In the genomic region with DNA sequence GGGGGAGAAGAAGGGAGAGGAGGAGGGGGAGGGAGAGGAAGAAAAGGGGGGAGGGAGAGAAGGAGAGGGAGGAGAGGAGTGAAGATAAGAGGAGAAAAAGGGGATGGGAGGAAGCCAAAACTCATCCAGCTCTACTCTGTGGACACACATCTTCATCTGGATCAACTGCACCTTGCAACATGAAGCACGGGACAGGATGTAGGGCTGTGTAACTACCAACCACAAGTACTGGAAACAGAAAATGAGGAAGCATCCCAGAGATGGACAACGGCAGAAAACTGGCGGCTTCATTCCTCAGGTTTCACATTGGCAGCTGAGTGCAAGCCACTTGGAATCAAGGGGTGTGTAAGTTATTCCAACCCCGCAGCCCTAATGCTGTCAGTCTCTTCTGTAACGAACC, we compare ENCODE assay signal across 29 mouse cellular contexts. TPM values are rescaled to one million over a fixed set of nuclear protein-coding genes. Genes with fewer than 3 reads are reported as not detected.
DNase-seq lines count a peak whose midpoint lies in the region; ATAC-seq and TF ChIP-seq lines count a peak whose summit lies in the region.
"Had no signal": no experiment of that assay in that cellular context is flagged by ENCODE, and none has a peak within 500 bp of the region (broad histone marks: within the 10 kb centered on the region; RNA-seq: fewer than 3 reads in every experiment).

No protein-coding gene starts in this region.

- peak; percentile 59; the same call in 1 of the 2 replicates for ATAC-seq in liver, postnatal 0 days
- no peak for ATAC-seq in liver, embryonic 11.5 days (replicated peaks; ENCODE audit: low FRiP score)
- peak; percentile 64; the same call in 1 of the 2 replicates for ATAC-seq in neutrophil, adult 5-6 weeks (ENCODE audit: extremely low read depth, insufficient number of reproducible peaks, low FRiP score, poor library complexity, severe bottlenecking)
- ATAC-seq: CD4-positive, CD25-positive, alpha-beta regulatory T cell, adult 4 months; forebrain, embryonic 16.5 days; intestine, postnatal 0 days; Patski had no signal

- H3K36me3 ChIP-seq in liver, postnatal 0 days (replicated peaks; ENCODE audit: insufficient read depth, low read length) = no peaks in the 10 kb centered on the region
- no peaks in the 10 kb centered on the region for H3K36me3 ChIP-seq in liver, embryonic 11.5 days (ENCODE audit: control insufficient read depth, insufficient read depth, low read length)
- H3K36me3 ChIP-seq in macrophage (ENCODE audit: inconsistent target) = no peaks in the 10 kb centered on the region
- H3K36me3 ChIP-seq: heart, embryonic 12.5 days; hindbrain, embryonic 12.5 days; kidney, embryonic 15.5 days; limb, embryonic 12.5 days; liver, embryonic 13.5 days; midbrain, embryonic 12.5 days; neural tube, embryonic 13.5 days; stomach, embryonic 15.5 days had no signal

- H3K4me1 ChIP-seq in liver, postnatal 0 days (ENCODE audit: insufficient read depth) = peaks cover 2% of the 10 kb centered on the region
- H3K4me1 ChIP-seq in liver, embryonic 11.5 days (replicated peaks; ENCODE audit: control insufficient read depth, insufficient read depth, low read length) = peaks cover 5% of the 10 kb centered on the region
- peaks cover 11% of the 10 kb centered on the region for H3K4me1 ChIP-seq in bone marrow, adult 2 months (ENCODE audit: control insufficient read depth, insufficient read depth, low read length)

- H3K27ac ChIP-seq in liver, postnatal 0 days (ENCODE audit: low read depth) = peak overlapping the region; percentile 74
- no peak overlapping the region for H3K27ac ChIP-seq in liver, embryonic 11.5 days (ENCODE audit: low read depth, low read length)
- H3K27ac ChIP-seq in bone marrow, adult 2 months (ENCODE audit: control insufficient read depth, insufficient read depth, low read depth, low read length, poor library complexity) = peak overlapping the region; percentile 88
- peak overlapping the region; percentile 72 for H3K27ac ChIP-seq in macrophage
- H3K27ac ChIP-seq: hindbrain, embryonic 12.5 days; kidney, embryonic 15.5 days; liver, embryonic 13.5 days; midbrain, embryonic 12.5 days; neural tube, embryonic 13.5 days had no signal

- H3K9me3 ChIP-seq in liver, postnatal 0 days (ENCODE audit: low read length) = no peaks in the 10 kb centered on the region
- H3K9me3 ChIP-seq in liver, embryonic 11.5 days (ENCODE audit: control insufficient read depth, low read length) = 0 out of 2 replicates have a peak, but pooled peaks cover 3% of the 10 kb centered on the region
- H3K9me3 ChIP-seq: hindbrain, embryonic 12.5 days; kidney, embryonic 15.5 days; limb, embryonic 12.5 days; liver, embryonic 13.5 days; midbrain, embryonic 12.5 days; neural tube, embryonic 13.5 days; stomach, embryonic 15.5 days had no signal

- peak; percentile 51 for DNase-seq in liver, postnatal 0 days
- no peak for DNase-seq in liver, embryonic 11.5 days (ENCODE audit: low spot score)
- DNase-seq in kidney, adult 9 months = no peak
- DNase-seq in gastrocnemius, postnatal 14 days = no peak
- DNase-seq: cerebellum, adult 2 months; gastrocnemius, postnatal 10 days; heart, adult 18-20 months; heart, postnatal 10 days; kidney, postnatal 36 days; layer of hippocampus, postnatal 36 days; liver, embryonic 13.5 days; lung, postnatal 14 days; right cerebral cortex, adult 18-20 months; right cerebral cortex, postnatal 4 days; thymus, postnatal 36 days had no signal

- TF ChIP-seq EP300 in liver, postnatal 0 days (IDR thresholded peaks at IDR 0.05; ENCODE audit: low read depth) = no peak

- no peak for TF ChIP-seq POLR2A in bone marrow, adult 2 months (IDR thresholded peaks at IDR 0.05; ENCODE audit: borderline replicate concordance, control insufficient read depth, low read depth, low read length)

- H3K4me2 ChIP-seq in liver, postnatal 0 days (ENCODE audit: low read depth, low read length) = peak overlapping the region; percentile 38; the same call in 1 of the 2 replicates
- H3K4me2 ChIP-seq in liver, embryonic 11.5 days = no peak overlapping the region
- H3K4me2 ChIP-seq: heart, embryonic 12.5 days; hindbrain, embryonic 12.5 days; kidney, embryonic 15.5 days; limb, embryonic 12.5 days; liver, embryonic 13.5 days; midbrain, embryonic 12.5 days; neural tube, embryonic 13.5 days; stomach, embryonic 15.5 days had no signal

- 44% methylated on average over 5 of the region's 5 CpGs for WGBS in liver, postnatal 0 days (ENCODE audit: insufficient replicate concordance)
- 39% methylated on average over 5 of the region's 5 CpGs for WGBS in liver, embryonic 11.5 days
- WGBS in bone marrow, adult 2 months = 15% methylated on average over 5 of the region's 5 CpGs
- WGBS in macrophage (ENCODE audit: missing documents) = 5% methylated on average over 5 of the region's 5 CpGs

- no peaks in the 10 kb centered on the region for H3K27me3 ChIP-seq in liver, postnatal 0 days (ENCODE audit: insufficient read depth, low read length)
- no peaks in the 10 kb centered on the region for H3K27me3 ChIP-seq in liver, embryonic 11.5 days (replicated peaks; ENCODE audit: control insufficient read depth, insufficient read depth, low read length)
- H3K27me3 ChIP-seq: hindbrain, embryonic 12.5 days; kidney, embryonic 15.5 days; limb, embryonic 12.5 days; liver, embryonic 13.5 days; midbrain, embryonic 12.5 days; neural tube, embryonic 13.5 days; Patski; stomach, embryonic 15.5 days had no signal

- no peak overlapping the region for H3K4me3 ChIP-seq in liver, postnatal 0 days (ENCODE audit: low read depth, low read length)
- H3K4me3 ChIP-seq in liver, embryonic 11.5 days (ENCODE audit: low read depth, low read length) = no peak overlapping the region
- H3K4me3 ChIP-seq in bone marrow, adult 2 months (replicated peaks; ENCODE audit: control insufficient read depth, low read depth, low read length) = peak overlapping the region; percentile 34
- H3K4me3 ChIP-seq in macrophage (ENCODE audit: inconsistent target) = no peak overlapping the region
- H3K4me3 ChIP-seq: heart, embryonic 12.5 days; hindbrain, embryonic 12.5 days; kidney, embryonic 15.5 days; limb, embryonic 12.5 days; liver, embryonic 13.5 days; midbrain, embryonic 12.5 days; neural tube, embryonic 13.5 days; stomach, embryonic 15.5 days had no signal

- H3K79me2 ChIP-seq in macrophage (ENCODE audit: inconsistent target) = peaks cover 63% of the 10 kb centered on the region

- TF ChIP-seq CTCF in liver, postnatal 0 days (IDR thresholded peaks at IDR 0.05; ENCODE audit: low read depth) = no peak
- TF ChIP-seq CTCF in bone marrow, adult 2 months (IDR thresholded peaks at IDR 0.05; ENCODE audit: control insufficient read depth, insufficient read depth, low read length) = no peak

- intact Hi-C loops in gastrocnemius, postnatal 14 days (cut with DNase I; ENCODE audit: low total_unique reads) = loop anchor here (5.0 kb wide), 2 partner anchors 33 to 68 kb away; no protein-coding TSS in a partner anchor

- H3K9ac ChIP-seq in liver, postnatal 0 days (replicated peaks) = no peak overlapping the region
- no peak overlapping the region for H3K9ac ChIP-seq in liver, embryonic 11.5 days (ENCODE audit: low read depth, low read length)
- H3K9ac ChIP-seq: heart, embryonic 12.5 days; hindbrain, embryonic 12.5 days; kidney, embryonic 15.5 days; limb, embryonic 12.5 days; liver, embryonic 13.5 days; midbrain, embryonic 12.5 days; neural tube, embryonic 13.5 days; stomach, embryonic 15.5 days had no signal

RNA-seq across cellular contexts. Expression of gene Aatk, which starts 12.2 kb away (rescaled TPM):
- polyA plus RNA-seq in liver, postnatal 0 days (2015; fragmentation: Nextera tagmentation; extraction: Ambion mirVana) = 0.72 and 0.89 TPM in 2 replicates
- 0.74 and 0.86 TPM in 2 replicates for polyA plus RNA-seq in liver, embryonic 11.5 days (2014; fragmentation: Nextera tagmentation; extraction: Ambion mirVana)
- 8.4 and 15.7 TPM in 2 replicates for polyA plus RNA-seq in bone marrow, adult 2 months (2011; ENCODE audit: insufficient read depth, insufficient read length, low replicate concordance, missing spikeins)
- 10 to 100 TPM in 19 of 26 experiments, 1 to 10 TPM in 7; 2.7 to 65.4 (median 28.0) TPM for total RNA-seq in macrophage (2018; cell fraction: chromatin; rRNA removed)
- 10 to 100 TPM in 17 of 26 experiments, 1 to 10 TPM in 9; 4.2 to 20.5 (median 11.6) TPM for total RNA-seq in macrophage (2018; cell fraction: cytosol; rRNA removed)
- 10 to 100 TPM in 23 of 26 experiments, 1 to 10 TPM in 3; 4.8 to 46.3 (median 24.7) TPM for total RNA-seq in macrophage (2018; cell fraction: nucleus; rRNA removed)
- 6.5 to 10.7 TPM (median 10.4 TPM) in 3 replicates for polyA plus RNA-seq in macrophage (2018)
- 14.4 and 16.2 TPM in 2 replicates for total RNA-seq in neutrophil, adult 5-6 weeks (2017)
- total RNA-seq in gastrocnemius, postnatal 14 days (2021) = 10 to 100 TPM in 1 of 2 experiments, 1 to 10 TPM in 1; 9.4 to 17.0 TPM
- polyA plus RNA-seq: CD4-positive, CD25-positive, alpha-beta regulatory T cell, adult 4 months had no signal

RNA-seq across cellular contexts. Expression of gene Cep131, which starts 51.9 kb away (rescaled TPM):
- 3.1 and 3.9 TPM in 2 replicates for polyA plus RNA-seq in liver, postnatal 0 days (2015; fragmentation: Nextera tagmentation; extraction: Ambion mirVana)
- polyA plus RNA-seq in liver, embryonic 11.5 days (2014; fragmentation: Nextera tagmentation; extraction: Ambion mirVana) = 17.4 and 19.2 TPM in 2 replicates
- polyA plus RNA-seq in bone marrow, adult 2 months (2011; ENCODE audit: insufficient read depth, insufficient read length, low replicate concordance, missing spikeins) = 14.3 and 19.8 TPM in 2 replicates
- 10 to 100 TPM in 18 of 26 experiments, 1 to 10 TPM in 8; 2.3 to 49.0 (median 19.7) TPM for total RNA-seq in macrophage (2018; cell fraction: chromatin; rRNA removed)
- total RNA-seq in macrophage (2018; cell fraction: cytosol; rRNA removed) = 10 to 100 TPM in 2 of 26 experiments, 1 to 10 TPM in 24; 3.4 to 11.6 (median 5.4) TPM
- 10 to 100 TPM in 12 of 26 experiments, 1 to 10 TPM in 14; 1.4 to 22.6 (median 9.3) TPM for total RNA-seq in macrophage (2018; cell fraction: nucleus; rRNA removed)
- polyA plus RNA-seq in macrophage (2018) = 5.6 to 6.3 TPM (median 5.7 TPM) in 3 replicates
- total RNA-seq in neutrophil, adult 5-6 weeks (2017) = 6.3 and 12.6 TPM in 2 replicates
- 1 to 10 TPM; 7.9 to 8.5 TPM for total RNA-seq in gastrocnemius, postnatal 14 days (2021)
